Mouse (Mus musculus) liver, adult 2 months (tissue): ENCODE data around the gene Mtmr10. TPM values are rescaled to one million over a fixed set of nuclear protein-coding genes. Genes with fewer than 3 reads are reported as not detected.
A peak's percentile ranks its signal among the peaks of the same experiment; 100 is the strongest.

Experiments used
- DNase-seq: peaks from one replicate; pipeline ENCODE4 v3.0.0-alpha.2; 2011; ENCODE audit warnings: low read depth, low spot score; ENCODE audit errors: extremely low read depth
- H3K27ac ChIP-seq: fragments of 200-500 bp; replicated peaks from 2 replicates; pipeline ENCODE4 v1.5.1; 2012; ENCODE audit warnings: low read depth, mild to moderate bottlenecking, control low read depth, inconsistent platforms, low read length; ENCODE audit not compliant: insufficient read depth
- H3K27me3 ChIP-seq: fragments of 200-500 bp; 2 replicates; pipeline ENCODE4 v1.6.1; 2012; ENCODE audit warnings: mild to moderate bottlenecking, moderate library complexity, low read length, inconsistent platforms; ENCODE audit not compliant: control insufficient read depth, insufficient read depth
- H3K36me3 ChIP-seq: fragments of 200-500 bp; 2 replicates; pipeline ENCODE4 v1.6.1; 2012; ENCODE audit warnings: low read length, inconsistent platforms; ENCODE audit not compliant: control insufficient read depth, insufficient read depth
- H3K4me1 ChIP-seq: fragments of 200-500 bp; 2 replicates; pipeline ENCODE4 v1.6.1; 2011; ENCODE audit warnings: low read length; ENCODE audit not compliant: control insufficient read depth, insufficient read depth
- H3K4me3 ChIP-seq: fragments of 200-500 bp; 2 replicates; pipeline ENCODE4 v1.5.1; 2011; ENCODE audit warnings: low read depth, mild to moderate bottlenecking, control low read depth, low read length, moderate library complexity; ENCODE audit not compliant: insufficient read depth
- H3K79me2 ChIP-seq: fragments of 200-500 bp; 2 replicates; pipeline ENCODE4 v1.6.1; 2012; ENCODE audit warnings: inconsistent platforms, mild to moderate bottlenecking, low read length, moderate library complexity; ENCODE audit not compliant: control insufficient read depth, insufficient read depth
- H3K9ac ChIP-seq: fragments of 200-500 bp; 2 replicates; pipeline ENCODE4 v1.6.1; 2012; ENCODE audit warnings: low read depth, mild to moderate bottlenecking, control low read depth, inconsistent platforms, low read length
- CTCF ChIP-seq: fragments of 200-500 bp; IDR thresholded peaks from 2 replicates; pipeline ENCODE4 v1.5.1; 2011; ENCODE audit warnings: low read depth, low read length, control low read depth
- POLR2A ChIP-seq: fragments of 200-500 bp; IDR thresholded peaks from 2 replicates; pipeline ENCODE4 v1.6.1; 2011; ENCODE audit warnings: low read length, control low read depth; ENCODE audit not compliant: insufficient read depth; ENCODE audit errors: extremely low read depth
- WGBS: fragments of 180-500 bp; shearing (Covaris S2); methylation state at CpG from one replicate; pipeline ENCODE4 v1.1.7; 2018; 5-methylcytosine and 5-hydroxymethylcytosine counted together
- polyA plus RNA-seq: library from polyadenylated mRNA; depleted of rRNA; stranded (reverse); fragments of >200 nt; gene quantifications from 2 replicates; pipeline ENCODE4 v1.2.3, GENCODE M21; 2012
- total RNA-seq: library from RNA; depleted of rRNA; stranded (reverse); fragments of >200 nt; gene quantifications from 2 replicates; pipeline ENCODE4 v1.2.3, GENCODE M21; 2014

The Mtmr10 gene
- total and polyA plus RNA-seq, 2 experiments = 7.0 to 23.1 TPM

DNA sequence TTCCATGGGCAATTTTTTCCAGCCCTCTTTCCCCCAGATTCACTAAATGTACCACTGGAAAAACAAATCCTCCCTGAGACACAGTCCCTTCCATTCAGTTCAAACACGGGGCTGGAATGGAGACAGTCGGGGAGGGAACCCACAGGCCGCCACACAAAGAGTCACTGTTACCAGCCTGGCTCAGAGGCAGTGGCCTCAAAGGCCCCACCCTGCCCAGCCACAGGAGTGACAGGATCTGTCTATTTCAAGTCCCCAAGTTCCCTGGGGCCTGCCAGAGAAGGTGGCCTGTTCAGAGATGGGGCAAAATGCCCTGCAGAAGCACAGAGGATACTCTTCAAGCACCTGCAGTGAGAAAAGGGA, 73.1 kb downstream of the Mtmr10 start:
- H3K79me2 ChIP-seq = no peaks in the 10 kb centered on the region
- H3K36me3 ChIP-seq = peaks cover 36% of the 10 kb centered on the region
- H3K4me3 ChIP-seq = no peak overlapping the region
- 79% methylated on average over 3 of the region's 3 CpGs for WGBS
- no peak for DNase-seq
- no peaks in the 10 kb centered on the region for H3K4me1 ChIP-seq
- no peak for TF ChIP-seq POLR2A
- TF ChIP-seq CTCF = no peak
- H3K9ac ChIP-seq = no peak overlapping the region
- no peaks in the 10 kb centered on the region for H3K27me3 ChIP-seq
- H3K27ac ChIP-seq = no peak overlapping the region

DNA sequence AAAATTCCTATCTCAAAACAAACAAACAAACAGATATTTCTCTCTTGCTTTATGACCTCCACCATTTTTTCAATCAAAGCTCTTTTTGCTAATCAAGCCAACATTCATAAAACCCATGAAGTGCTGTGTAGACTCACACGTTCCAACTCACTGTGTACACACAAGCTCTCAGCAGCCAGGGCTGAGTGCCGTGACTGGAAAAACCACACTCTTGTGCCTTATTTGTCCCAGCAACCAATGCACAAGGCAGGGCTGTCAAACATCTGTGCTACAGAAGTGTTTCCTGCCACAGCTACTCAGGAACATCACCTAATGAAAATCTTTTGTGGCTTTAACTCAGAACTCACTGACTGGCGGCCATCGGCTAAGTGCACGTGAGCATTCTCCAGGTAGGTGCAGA, 78.4 kb downstream of the Mtmr10 start:
- Histone ChIP-seq H3K4me1 (no peaks in the 10 kb centered on the region), H3K27ac (no peak overlapping the region), H3K36me3 (peaks cover 45% of the 10 kb centered on the region), H3K9ac (no peak overlapping the region), H3K79me2 (no peaks in the 10 kb centered on the region), H3K4me3 (no peak overlapping the region), H3K27me3 (no peaks in the 10 kb centered on the region)
- 89% methylated on average over 5 of the region's 5 CpGs for WGBS
- no peak for TF ChIP-seq CTCF
- TF ChIP-seq POLR2A = no peak
- DNase-seq = no peak

DNA sequence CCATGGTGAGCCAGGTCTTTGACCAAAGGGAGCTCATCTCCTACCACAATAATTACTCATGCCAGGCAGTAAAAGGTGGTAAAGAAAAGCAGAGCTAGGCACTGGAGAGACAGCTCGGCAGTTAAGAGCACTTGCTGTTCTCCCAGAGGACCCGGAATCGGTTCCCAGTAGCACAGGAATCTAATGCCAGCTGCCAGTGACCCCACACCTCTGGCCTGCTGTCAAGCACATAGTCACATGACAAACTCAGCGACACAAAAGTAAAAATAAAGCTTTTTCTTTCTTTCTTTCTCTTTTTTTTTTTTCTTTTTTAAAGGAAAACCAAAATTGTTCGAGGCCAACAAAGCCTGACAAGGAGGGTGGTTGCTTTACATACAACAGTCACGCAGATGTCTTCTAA, 82.4 kb downstream of the Mtmr10 start:
- H3K4me1 ChIP-seq = no peaks in the 10 kb centered on the region; the same call in 1 of the 2 replicates
- H3K27me3 ChIP-seq = no peaks in the 10 kb centered on the region
- no peak for DNase-seq
- H3K36me3 ChIP-seq = peaks cover 22% of the 10 kb centered on the region
- H3K9ac ChIP-seq = no peak overlapping the region
- no peak overlapping the region for H3K27ac ChIP-seq
- no peak overlapping the region for H3K4me3 ChIP-seq
- H3K79me2 ChIP-seq = no peaks in the 10 kb centered on the region
- TF ChIP-seq POLR2A = no peak
- no peak for TF ChIP-seq CTCF
- WGBS = 71% methylated on average over 6 of the region's 6 CpGs

DNA sequence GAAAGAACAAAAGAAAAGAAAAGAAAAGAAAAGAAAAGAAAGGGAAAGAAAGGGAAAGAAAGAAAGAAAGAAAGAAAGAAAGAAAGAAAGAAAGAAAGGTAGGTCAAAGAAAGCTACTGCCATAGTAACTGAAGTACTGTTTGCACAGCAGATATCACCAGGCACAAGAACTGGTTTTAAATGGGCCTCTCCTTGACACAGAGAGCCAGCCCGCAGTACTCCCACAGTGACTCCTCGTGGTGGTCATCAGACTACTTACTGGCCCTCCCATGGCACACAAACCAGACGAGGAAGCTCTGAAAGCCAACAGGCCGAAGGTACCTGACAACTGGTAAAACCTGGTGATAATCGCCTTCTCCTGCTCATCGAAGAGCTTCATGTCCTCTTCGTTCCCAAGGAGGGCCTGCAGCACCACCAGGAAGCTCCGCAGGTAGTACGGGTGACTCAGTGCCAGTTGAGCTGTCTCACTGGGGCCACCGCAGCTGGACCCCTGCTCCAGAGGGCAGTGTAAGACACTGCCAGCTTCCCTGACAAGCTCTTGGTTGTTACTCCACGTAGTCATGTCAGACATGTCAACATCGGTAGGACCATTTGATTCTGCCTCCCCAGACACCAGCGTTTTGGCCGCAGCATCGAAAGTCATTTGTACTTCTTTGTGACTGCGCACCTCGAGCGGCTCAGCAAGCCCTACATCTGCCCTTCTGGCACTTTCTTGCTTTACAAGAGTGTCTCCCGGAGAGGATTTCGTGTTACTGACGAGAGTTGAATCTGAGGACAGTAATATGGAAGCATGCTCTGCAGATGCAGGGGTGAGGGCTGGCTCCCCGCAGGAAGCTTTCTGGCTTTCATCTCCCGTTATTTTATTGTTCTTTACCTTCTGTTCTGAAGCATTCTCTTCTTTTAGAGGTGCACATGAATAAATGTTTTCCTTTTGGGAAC, 84.8 kb downstream of the Mtmr10 start:
- Histone ChIP-seq H3K9ac (no peak overlapping the region), H3K27me3 (no peaks in the 10 kb centered on the region), H3K36me3 (peaks cover 18% of the 10 kb centered on the region; the same call in 1 of the 2 replicates), H3K4me3 (no peak overlapping the region), H3K27ac (no peak overlapping the region), H3K4me1 (no peaks in the 10 kb centered on the region; the same call in 1 of the 2 replicates), H3K79me2 (no peaks in the 10 kb centered on the region)
- no peak for TF ChIP-seq POLR2A
- no peak for TF ChIP-seq CTCF
- no peak for DNase-seq
- WGBS = 93% methylated on average over 23 of the region's 23 CpGs

DNA sequence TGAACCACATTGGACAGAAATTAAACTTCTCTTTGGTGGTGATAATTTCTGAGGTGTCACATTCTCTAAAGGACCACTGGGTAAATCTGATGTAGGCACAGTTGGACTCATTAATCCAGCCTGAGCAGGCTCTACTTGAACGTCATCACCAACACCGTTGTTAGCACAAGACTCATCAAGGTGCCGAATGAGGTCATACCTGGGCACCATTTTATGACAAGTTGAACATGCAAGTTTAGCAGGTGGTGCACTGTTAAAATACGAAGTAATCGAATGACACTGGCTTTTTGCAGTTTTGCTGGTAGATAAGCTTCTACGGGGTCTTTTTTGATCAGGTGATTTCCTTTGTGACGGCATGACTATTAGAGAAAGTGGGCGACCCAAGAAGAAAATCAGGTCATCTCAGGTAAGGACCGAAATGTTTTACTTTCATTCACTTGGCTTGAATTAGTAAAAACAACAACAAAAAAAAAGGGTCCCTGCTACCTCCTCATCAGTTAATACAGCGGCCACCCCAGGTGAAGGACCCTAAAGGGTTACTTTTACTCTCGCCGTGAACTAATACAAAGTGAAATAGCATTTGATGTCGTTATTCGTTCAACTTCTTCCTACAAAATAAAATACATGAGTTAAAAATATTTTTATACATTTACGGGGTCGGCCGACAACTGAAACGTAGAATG, 85.8 kb downstream of the Mtmr10 start:
- peak overlapping the region; percentile 70 for H3K4me3 ChIP-seq
- peaks cover 24% of the 10 kb centered on the region for H3K36me3 ChIP-seq
- no peaks in the 10 kb centered on the region for H3K79me2 ChIP-seq
- TF ChIP-seq POLR2A (no peak), CTCF (no peak)
- H3K27ac ChIP-seq = peak overlapping the region; percentile 73
- peak overlapping the region; percentile 70 for H3K9ac ChIP-seq
- WGBS = 5% methylated on average over 18 of the region's 18 CpGs
- DNase-seq = peak; percentile 33
- no peaks in the 10 kb centered on the region; the same call in 1 of the 2 replicates for H3K4me1 ChIP-seq
- H3K27me3 ChIP-seq = no peaks in the 10 kb centered on the region
